Mouse (Mus musculus) urinary bladder, adult 18-20 months (tissue): ENCODE measurements around the gene Glyatl3.

Experiments used
- DNase-seq, 2 experiments: peaks; one replicate each; pipeline ENCODE4 v3.0.0; 2022; ENCODE audit warnings: low spot score in 2 of 2, mixed read lengths in 2 of 2

The Glyatl3 gene

GRCm38 (mm10) chr17:40855065-40855464, 59.1 kb downstream of the Glyatl3 start:
- DNase-seq, result no peak
